Mouse (Mus musculus) heart, embryonic 13.5 days (tissue): ENCODE measurements at regions not wholly inside any gene's neighbourhood (a gene's known extent, or its start where the extent isn't known, plus 50 kb on each side); places are given as distances from the start of the nearest gene placed in this dataset.

Experiments
- ATAC-seq: fragments of 200-750 bp; cut with Nextera tagmentation; 2 replicates; pipeline ENCODE4 v1.8.0; 2017; ENCODE audit warnings: moderate TSS enrichment; ENCODE audit not compliant: insufficient number of reproducible peaks, low FRiP score, low TSS enrichment; ENCODE audit errors: extremely low read depth
- H3K27ac ChIP-seq: fragments of 300-500 bp; sonication (generic); replicated peaks from 2 replicates; pipeline ENCODE4 v1.5.1; 2015; ENCODE audit warnings: moderate library complexity, mild to moderate bottlenecking, inconsistent platforms
- H3K27me3 ChIP-seq: fragments of 300-500 bp; sonication (generic); replicated peaks from 2 replicates; pipeline ENCODE4 v1.6.1; 2015; ENCODE audit warnings: mild to moderate bottlenecking, inconsistent platforms
- H3K36me3 ChIP-seq: fragments of 300-500 bp; sonication (generic); 2 replicates; pipeline ENCODE4 v1.6.1; 2015; ENCODE audit warnings: mild to moderate bottlenecking, inconsistent platforms
- H3K4me1 ChIP-seq: fragments of 300-500 bp; sonication (generic); 2 replicates; pipeline ENCODE4 v1.6.1; 2015; ENCODE audit warnings: inconsistent platforms
- H3K4me2 ChIP-seq: fragments of 300-500 bp; sonication (generic); 2 replicates; pipeline ENCODE4 v1.6.1; 2015; ENCODE audit warnings: inconsistent platforms, mild to moderate bottlenecking, moderate library complexity
- H3K4me3 ChIP-seq: fragments of 300-500 bp; sonication (generic); 2 replicates; pipeline ENCODE4 v1.5.1; 2015; ENCODE audit warnings: moderate library complexity, mild to moderate bottlenecking, inconsistent platforms
- H3K9ac ChIP-seq: fragments of 300-500 bp; sonication (generic); 2 replicates; pipeline ENCODE4 v1.6.1; 2015; ENCODE audit warnings: inconsistent platforms, mild to moderate bottlenecking, moderate library complexity
- H3K9me3 ChIP-seq: fragments of 300-500 bp; sonication (generic); 2 replicates; pipeline ENCODE4 v1.6.1; 2016; ENCODE audit warnings: inconsistent platforms
- WGBS: fragments of 180-500 bp; shearing (Covaris S2); methylation state at CpG from one replicate; pipeline ENCODE4 v1.1.7; 2015; ENCODE audit warnings: mixed read lengths; 5-methylcytosine and 5-hydroxymethylcytosine counted together

DNA sequence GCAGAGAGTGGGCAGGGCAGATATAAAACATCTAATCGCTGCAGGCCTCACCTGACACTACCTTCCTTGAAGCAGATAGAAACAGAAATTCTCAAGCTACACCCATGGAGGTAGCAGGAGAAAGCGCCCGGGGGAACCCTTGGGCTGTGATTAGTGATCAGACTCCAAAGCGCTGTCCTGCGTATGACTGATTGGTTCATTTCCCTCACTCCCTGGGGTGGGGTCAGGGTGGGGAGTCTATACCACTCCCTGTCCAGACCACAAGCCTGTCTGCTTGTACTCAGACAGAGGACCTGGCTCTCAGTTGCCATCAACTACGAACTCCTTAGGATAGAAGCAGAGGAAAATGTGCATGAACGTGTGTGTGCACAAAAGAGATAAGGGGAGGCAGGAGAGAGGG is 77.7 kb downstream of the Gm826 start:
- H3K9ac ChIP-seq, result no peak overlapping the region
- H3K27ac ChIP-seq, result no peak overlapping the region
- H3K4me3 ChIP-seq, result no peak overlapping the region
- H3K4me2 ChIP-seq, result no peak overlapping the region
- no peak for ATAC-seq
- no peaks in the 10 kb centered on the region for H3K27me3 ChIP-seq
- no peaks in the 10 kb centered on the region for H3K9me3 ChIP-seq
- H3K4me1 ChIP-seq, result no peaks in the 10 kb centered on the region
- H3K36me3 ChIP-seq, result no peaks in the 10 kb centered on the region
- WGBS, result 60% methylated on average over 7 of the region's 7 CpGs

DNA sequence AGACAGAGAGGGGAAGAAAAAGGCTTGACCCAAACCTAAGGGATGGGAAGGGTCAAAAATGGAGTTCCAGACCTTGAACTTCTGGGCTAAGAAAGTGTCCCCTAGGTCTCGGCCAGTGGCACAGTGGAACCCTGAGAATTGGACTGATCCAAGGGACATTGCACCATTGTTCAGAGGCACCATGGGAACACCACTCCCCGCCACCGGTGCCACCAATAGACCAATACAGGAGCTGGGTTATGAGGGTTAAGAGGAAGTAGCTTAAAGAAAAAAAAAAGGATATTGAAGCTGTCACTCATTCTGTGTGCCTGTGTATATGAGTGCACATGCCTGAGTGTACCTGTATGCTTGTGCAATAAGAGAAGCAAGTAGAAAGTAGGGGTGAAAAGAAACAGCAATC is 83.7 kb downstream of the Gm826 start:
- Histone ChIP-seq H3K4me3 (no peak overlapping the region), H3K4me2 (no peak overlapping the region), H3K36me3 (no peaks in the 10 kb centered on the region), H3K4me1 (peaks cover 25% of the 10 kb centered on the region), H3K9me3 (no peaks in the 10 kb centered on the region), H3K27ac (no peak overlapping the region), H3K9ac (no peak overlapping the region), H3K27me3 (no peaks in the 10 kb centered on the region)
- WGBS, result 90% methylated on average over 3 of the region's 3 CpGs
- ATAC-seq, result no peak

DNA sequence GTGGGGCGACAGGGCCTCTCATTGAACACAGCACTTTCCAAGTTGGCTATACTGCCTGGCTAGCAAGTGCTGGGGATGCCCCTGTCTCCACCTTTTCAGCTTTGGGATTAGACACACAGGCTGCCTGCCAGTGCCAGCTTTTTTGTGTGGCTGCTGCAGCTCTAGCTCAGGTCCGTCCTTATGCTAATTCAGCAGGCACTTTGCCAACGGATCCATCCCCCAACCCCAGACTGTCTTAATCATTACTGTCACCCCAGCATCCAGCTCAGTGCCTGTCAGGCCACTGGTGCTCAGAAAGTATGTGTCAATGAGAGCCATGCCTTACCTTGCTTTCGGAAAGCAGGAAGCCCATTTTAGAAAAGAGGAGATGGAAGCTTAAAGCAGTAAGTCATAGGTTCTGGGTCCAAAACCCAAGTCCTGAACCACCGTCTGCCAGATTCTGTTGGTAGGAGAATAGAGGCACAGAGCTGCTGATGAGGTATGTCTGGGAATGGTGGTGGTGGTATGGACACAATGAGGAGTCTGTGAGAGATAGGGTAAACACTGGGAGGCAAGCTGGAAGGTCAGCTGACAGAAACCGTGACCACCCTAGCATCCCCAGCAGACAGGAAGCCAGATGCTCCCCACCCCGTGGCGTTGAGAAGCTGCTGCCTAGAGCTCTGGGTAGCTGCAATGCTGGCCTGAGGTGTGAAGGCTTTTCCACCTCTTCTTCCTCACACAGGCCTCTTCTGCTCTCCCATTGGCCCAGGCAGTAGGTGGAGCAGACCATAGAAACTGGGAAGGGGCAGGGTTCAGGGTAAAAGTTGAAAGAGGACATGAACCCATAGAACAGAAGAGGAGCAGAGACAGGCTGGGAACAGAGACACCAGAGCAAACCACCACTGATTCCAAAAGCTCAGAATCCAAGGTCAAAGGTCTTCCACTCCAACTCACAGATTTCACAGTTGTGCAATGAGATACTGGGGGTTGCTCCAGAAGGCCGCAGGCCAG is 84.6 kb downstream of the Gm826 start:
- Histone ChIP-seq H3K4me1 (peaks cover 31% of the 10 kb centered on the region), H3K27me3 (no peaks in the 10 kb centered on the region), H3K4me3 (no peak overlapping the region), H3K9ac (no peak overlapping the region), H3K27ac (no peak overlapping the region), H3K9me3 (no peaks in the 10 kb centered on the region), H3K4me2 (no peak overlapping the region), H3K36me3 (no peaks in the 10 kb centered on the region)
- 58% methylated on average over 9 of the region's 9 CpGs for WGBS
- ATAC-seq, result no peak

DNA sequence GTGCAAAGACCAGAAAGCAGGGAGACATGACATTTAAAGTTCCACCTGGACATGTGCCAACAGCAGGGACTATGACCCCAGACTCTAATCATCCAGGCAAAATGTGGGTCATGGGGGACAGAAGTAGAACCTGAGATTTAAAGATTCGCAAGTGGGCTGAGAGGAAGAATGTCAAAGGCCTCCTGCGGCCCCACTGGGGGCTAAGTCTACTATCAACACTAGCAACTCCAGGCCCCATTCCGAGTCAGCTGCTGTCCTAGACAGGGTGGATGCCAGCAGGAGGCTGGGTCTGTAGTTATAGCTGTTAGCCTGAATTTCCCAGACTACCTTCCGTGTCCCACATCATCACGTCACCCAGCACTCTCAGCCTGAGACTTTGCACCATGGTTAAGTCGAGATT is 86.7 kb downstream of the Gm826 start:
- no peak overlapping the region for H3K4me3 ChIP-seq
- no peak overlapping the region for H3K9ac ChIP-seq
- no peak overlapping the region for H3K4me2 ChIP-seq
- no peaks in the 10 kb centered on the region; the same call in 1 of the 2 replicates for H3K27me3 ChIP-seq
- no peak overlapping the region for H3K27ac ChIP-seq
- WGBS, result 48% methylated on average over 6 of the region's 6 CpGs
- ATAC-seq, result no peak
- no peaks in the 10 kb centered on the region for H3K9me3 ChIP-seq
- no peaks in the 10 kb centered on the region for H3K36me3 ChIP-seq
- peaks cover 31% of the 10 kb centered on the region for H3K4me1 ChIP-seq

DNA sequence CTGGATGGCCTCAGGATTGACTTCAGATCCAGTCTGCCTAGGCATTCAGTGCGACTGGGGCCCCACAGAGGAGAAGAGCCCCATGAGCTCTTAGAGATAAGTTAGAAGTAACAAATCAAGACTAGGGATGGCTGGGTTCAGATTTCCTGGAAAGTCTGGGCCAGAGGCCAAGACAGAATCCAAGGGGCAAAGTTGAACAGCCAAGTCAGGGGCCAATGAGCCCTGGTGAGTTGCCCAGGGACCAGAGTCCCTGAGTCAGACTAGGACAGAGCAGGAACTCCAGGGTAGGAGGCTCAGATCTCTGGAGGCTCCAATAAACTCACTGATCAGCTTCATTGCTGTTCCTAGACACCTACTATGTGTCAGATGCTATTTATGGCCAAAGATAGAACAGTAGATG is 87.6 kb downstream of the Gm826 start:
- Histone ChIP-seq H3K27ac (no peak overlapping the region), H3K9ac (no peak overlapping the region), H3K27me3 (no peaks in the 10 kb centered on the region; the same call in 1 of the 2 replicates), H3K4me3 (no peak overlapping the region), H3K36me3 (no peaks in the 10 kb centered on the region), H3K4me2 (no peak overlapping the region), H3K9me3 (no peaks in the 10 kb centered on the region), H3K4me1 (peaks cover 31% of the 10 kb centered on the region)
- ATAC-seq, result no peak
- 25% methylated on average over 1 of the region's 1 CpGs for WGBS

DNA sequence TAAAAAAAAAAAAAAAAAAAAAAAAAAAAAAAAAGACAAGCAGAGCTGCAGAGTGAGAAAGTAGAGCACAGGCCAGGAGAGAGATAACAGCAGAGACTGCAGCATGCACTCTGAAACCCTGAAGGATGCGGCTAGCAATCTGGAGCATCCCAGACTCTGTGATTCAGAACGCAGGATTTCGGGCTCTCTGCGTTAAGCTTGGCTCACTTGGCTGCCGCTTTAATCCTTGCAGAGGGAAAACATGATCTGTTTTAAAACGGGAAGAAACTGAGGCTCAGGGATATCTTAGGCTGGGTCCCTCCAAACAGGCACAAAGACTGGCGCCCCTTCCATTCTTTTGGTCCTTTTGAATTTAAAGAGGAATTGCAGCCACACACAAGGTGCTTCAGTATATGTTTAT is 89.1 kb downstream of the Gm826 start:
- no peak overlapping the region for H3K4me3 ChIP-seq
- no peaks in the 10 kb centered on the region for H3K9me3 ChIP-seq
- no peak for ATAC-seq
- no peak overlapping the region for H3K9ac ChIP-seq
- H3K27ac ChIP-seq, result no peak overlapping the region
- H3K27me3 ChIP-seq, result no peaks in the 10 kb centered on the region; the same call in 1 of the 2 replicates
- H3K4me1 ChIP-seq, result peaks cover 31% of the 10 kb centered on the region
- peak overlapping the region; percentile 10; the same call in 1 of the 2 replicates for H3K4me2 ChIP-seq
- WGBS, result 27% methylated on average over 7 of the region's 7 CpGs
- no peaks in the 10 kb centered on the region for H3K36me3 ChIP-seq

DNA sequence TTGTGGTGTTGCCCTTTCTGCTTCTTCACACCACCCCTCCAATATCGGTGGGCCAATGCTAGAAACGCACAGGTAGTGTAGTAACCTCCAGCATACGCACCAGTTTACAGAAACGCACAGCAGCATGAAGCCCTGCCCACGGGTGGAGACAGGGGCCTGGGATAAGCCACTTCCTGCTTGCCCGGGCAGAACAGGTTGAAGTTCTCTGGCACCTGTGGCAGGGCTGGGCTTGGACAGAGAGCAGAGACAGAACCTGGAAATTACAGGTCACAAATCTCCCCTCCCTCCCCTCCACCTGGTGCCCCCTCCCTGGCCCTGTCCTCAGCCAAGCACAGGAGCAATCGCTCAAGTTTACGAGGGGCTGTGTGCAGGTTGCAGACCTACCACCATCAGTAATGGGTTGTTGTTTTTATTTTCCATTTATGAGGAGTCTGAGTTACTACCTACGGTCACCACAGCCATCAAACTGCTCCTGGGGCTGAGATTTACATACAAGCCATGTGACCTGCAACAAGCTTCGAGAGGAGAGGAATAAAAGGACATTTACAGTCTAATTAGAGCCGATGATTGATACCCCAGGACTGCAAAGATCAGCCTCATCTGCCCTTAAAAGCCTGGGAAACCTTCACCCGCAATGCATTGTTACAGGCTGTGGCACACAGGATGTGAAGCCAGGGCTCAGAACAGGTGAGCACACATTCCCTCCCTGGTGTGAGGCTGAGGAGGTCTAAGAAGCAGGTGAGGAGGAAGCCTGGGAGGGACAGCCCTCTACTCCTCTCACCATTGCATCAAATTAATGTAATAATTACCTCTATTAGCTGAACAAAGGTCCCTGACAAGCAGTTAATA is 93.2 kb downstream of the Gm826 start:
- Histone ChIP-seq H3K4me1 (peaks cover 19% of the 10 kb centered on the region), H3K27me3 (no peaks in the 10 kb centered on the region; the same call in 1 of the 2 replicates), H3K27ac (no peak overlapping the region), H3K4me3 (no peak overlapping the region), H3K36me3 (no peaks in the 10 kb centered on the region), H3K4me2 (no peak overlapping the region), H3K9ac (no peak overlapping the region), H3K9me3 (peaks cover 3% of the 10 kb centered on the region)
- WGBS, result 79% methylated on average over 12 of the region's 12 CpGs
- ATAC-seq, result no peak

DNA sequence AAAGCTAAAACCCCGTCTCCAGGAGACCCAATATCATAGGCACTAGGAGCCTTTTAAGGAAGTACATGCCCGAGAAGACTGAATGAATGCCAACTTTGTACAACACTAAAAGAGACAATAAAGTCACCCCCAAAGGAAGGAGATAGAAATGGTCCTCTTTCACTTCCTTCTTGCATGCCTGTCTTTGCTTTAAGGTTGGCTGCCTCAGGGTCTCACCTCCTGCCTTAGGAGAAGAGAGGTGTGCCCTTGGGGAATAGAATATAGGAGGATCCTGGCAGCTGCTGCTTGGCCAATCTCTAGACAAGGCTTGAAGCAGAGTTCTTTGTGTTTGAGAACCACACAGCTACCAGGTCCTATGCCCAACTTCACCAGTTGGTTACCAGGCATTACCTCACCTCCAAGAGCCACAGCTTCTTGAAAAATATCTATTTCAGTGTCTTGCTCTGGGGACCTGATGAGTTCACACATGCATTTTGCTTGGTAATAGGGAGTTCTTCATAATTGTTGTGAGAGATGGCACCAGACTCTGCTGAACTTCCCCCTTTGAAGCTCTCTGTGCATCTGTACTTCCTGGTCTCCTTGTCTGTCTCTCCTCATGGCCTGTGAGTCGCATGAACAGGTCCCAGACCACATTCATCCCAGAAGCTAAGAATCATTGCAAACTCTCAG is 96.4 kb downstream of the Gm826 start:
- ATAC-seq, result no peak
- 68% methylated on average over 3 of the region's 3 CpGs for WGBS
- H3K36me3 ChIP-seq, result no peaks in the 10 kb centered on the region

DNA sequence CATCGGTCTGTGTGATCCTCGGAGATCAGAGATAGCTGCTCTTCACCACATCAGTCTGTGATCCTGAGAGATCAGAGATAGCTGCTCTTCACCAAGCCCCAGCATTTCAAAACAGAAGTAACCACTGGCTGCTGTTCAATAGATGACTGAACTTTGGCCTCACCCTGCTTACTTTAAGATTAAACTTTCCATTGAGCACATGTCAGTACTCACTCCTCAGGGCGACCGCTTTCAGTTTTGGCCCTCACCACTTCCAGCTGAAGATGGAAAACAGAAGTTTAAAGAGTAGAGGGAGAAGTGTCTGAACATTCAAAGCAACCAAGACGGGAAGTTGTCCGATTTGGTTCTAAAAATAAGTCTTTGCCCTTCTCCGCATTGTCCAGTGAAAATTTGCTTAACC is 97.2 kb downstream of the Gm826 start:
- Histone ChIP-seq H3K27me3 (peaks cover 12% of the 10 kb centered on the region; the same call in 1 of the 2 replicates), H3K4me1 (peaks cover 7% of the 10 kb centered on the region; the same call in 1 of the 2 replicates), H3K27ac (no peak overlapping the region), H3K36me3 (no peaks in the 10 kb centered on the region), H3K4me3 (no peak overlapping the region), H3K9ac (no peak overlapping the region), H3K9me3 (peaks cover 10% of the 10 kb centered on the region), H3K4me2 (0 out of 2 replicates have a peak overlapping the region, but pooled peaks have one; percentile 7)
- no peak for ATAC-seq
- 37% methylated on average over 7 of the region's 7 CpGs for whole genome bisulfite sequencing

More for the DNA sequence above, 96.4 kb downstream of the Gm826 start:
- no peak overlapping the region for H3K9ac ChIP-seq
- H3K4me3 ChIP-seq, result no peak overlapping the region
- H3K4me1 ChIP-seq, result peaks cover 7% of the 10 kb centered on the region; the same call in 1 of the 2 replicates
- H3K4me2 ChIP-seq, result no peak overlapping the region
- H3K9me3 ChIP-seq, result peaks cover 10% of the 10 kb centered on the region
- H3K27ac ChIP-seq, result no peak overlapping the region
- peaks cover 4% of the 10 kb centered on the region; the same call in 1 of the 2 replicates for H3K27me3 ChIP-seq

DNA sequence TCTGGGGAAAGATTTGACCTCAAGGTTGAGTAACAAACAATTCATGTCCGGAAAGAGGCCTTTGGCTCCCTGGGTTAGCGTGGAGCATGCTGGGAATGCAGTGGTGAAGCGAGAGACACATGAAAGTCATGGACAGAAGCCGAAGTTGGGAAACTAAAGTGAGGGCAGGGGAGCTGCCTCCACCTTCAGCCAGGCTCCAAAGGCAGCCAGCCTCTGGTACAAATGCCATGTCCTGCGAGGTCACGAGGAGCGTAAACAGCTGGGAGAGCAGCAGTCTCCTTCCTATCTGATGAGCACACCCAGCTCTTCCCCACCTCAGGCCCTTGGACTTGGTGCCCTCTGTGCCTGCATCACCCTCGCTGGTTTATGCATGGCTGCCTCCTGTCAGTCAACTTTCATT is 103.2 kb downstream of the Gm826 start:
- WGBS, result 66% methylated on average over 8 of the region's 8 CpGs
- Histone ChIP-seq H3K4me3 (no peak overlapping the region), H3K4me2 (no peak overlapping the region), H3K9ac (no peak overlapping the region), H3K27me3 (peaks cover 15% of the 10 kb centered on the region; the same call in 1 of the 2 replicates), H3K4me1 (no peaks in the 10 kb centered on the region), H3K36me3 (no peaks in the 10 kb centered on the region), H3K9me3 (peaks cover 7% of the 10 kb centered on the region), H3K27ac (no peak overlapping the region)
- ATAC-seq, result no peak
